Mouse (Mus musculus) left cerebral cortex, adult 8-10 months (tissue): ENCODE data around the gene Ttc25. TPM values are rescaled to one million over a fixed set of nuclear protein-coding genes. Genes with fewer than 3 reads are reported as not detected.
A peak's percentile ranks its signal among the peaks of the same experiment; 100 is the strongest.
"Not testable (repeated sequence)": the region's sequence is repeated elsewhere in the genome, so short reads cannot be mapped to it uniquely, and the experiment has no call there.

Source experiments
- DNase-seq, 2 experiments: peaks; one replicate each; pipeline ENCODE4 v3.0.0; 2022; ENCODE audit warnings: low spot score in 2 of 2
- total RNA-seq, 4 experiments: library from RNA; stranded (reverse); gene quantifications; 2 replicates each; pipeline ENCODE4 v1.2.4; 2022

Gene Ttc25
- total RNA-seq, 4 experiments from 2014 or later: 0.98 to 2.2 (median 1.8) TPM

GRCm38 (mm10) chr11:100603813-100604212, 58.4 kb downstream of the Ttc25 start:
- DNase-seq: no peak

GRCm38 (mm10) chr11:100604321-100605005, 59.1 kb downstream of the Ttc25 start:
- DNase-seq: no peak

DNA sequence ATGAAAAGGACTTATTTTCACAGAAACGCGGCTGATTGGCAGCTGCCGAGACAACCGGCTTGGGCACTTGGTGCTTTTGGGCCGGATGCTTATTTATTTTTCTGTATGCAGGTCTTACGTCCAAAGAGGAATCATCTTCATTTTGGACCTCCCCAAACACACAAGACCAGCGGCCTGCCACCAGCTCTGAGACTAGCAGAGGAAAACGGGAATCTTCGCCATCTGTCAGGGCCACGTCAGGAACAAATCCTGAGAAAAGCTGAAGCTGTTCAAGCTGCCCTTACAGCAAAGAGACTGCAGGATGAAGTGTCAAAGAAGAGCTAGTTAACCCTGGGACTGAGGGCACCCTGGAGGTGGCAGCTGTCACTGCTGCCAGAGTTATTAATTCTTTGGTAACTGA, 60.0 kb downstream of the Ttc25 start:
- no peak for DNase-seq

GRCm38 (mm10) chr11:100607121-100607520, 61.7 kb downstream of the Ttc25 start:
- DNase-seq: no peak

DNA sequence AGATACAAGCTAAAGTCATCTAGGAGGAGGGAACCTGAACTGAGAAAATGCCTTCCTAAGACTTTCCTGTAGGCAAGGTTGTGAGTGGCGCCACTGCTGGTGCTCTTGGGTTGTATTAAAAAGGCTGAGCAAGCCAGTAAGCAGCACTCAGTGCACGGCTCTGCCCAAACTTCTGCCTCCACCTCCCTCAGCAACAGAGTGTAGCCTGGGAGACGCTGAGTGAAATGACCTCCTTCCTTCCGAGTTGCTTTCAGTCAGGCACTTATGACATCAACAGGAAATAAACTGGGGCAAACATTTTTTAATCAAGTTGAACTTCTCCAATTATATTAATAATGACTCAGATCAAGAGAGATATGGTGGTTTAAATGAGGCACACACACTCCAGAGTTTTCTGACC, 63.4 kb downstream of the Ttc25 start:
- no peak for DNase-seq

DNA sequence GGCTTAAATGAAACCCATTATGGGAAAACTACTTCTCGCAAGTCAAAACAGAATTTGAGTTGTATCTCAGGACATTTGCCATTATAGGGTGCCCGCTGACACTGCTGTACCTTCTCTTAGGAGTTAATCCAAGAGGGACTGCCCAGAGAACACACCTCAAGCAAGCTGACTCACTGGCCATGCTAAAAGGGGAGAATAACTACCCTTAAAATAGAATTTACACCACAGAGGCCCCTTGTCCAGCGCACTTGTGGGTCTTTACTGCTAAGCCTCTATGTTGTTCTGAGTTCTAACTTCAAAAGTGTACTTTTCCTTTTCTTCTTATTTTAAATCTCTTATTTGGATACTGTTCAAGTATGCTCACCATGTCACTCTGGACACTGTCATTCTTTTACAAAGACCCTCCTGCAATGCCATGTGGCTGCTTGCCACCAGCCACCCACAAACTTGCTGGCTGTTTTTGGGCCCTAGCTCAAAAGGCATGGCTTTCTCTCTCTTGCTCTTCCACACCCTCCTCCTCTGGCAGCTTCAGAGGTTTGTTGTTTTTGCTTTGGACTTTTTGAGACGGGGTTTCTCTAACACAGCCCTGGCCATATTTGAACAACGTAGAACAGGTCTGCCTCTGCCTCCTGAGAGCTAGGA, 64.1 kb downstream of the Ttc25 start:
- no peak for DNase-seq

DNA sequence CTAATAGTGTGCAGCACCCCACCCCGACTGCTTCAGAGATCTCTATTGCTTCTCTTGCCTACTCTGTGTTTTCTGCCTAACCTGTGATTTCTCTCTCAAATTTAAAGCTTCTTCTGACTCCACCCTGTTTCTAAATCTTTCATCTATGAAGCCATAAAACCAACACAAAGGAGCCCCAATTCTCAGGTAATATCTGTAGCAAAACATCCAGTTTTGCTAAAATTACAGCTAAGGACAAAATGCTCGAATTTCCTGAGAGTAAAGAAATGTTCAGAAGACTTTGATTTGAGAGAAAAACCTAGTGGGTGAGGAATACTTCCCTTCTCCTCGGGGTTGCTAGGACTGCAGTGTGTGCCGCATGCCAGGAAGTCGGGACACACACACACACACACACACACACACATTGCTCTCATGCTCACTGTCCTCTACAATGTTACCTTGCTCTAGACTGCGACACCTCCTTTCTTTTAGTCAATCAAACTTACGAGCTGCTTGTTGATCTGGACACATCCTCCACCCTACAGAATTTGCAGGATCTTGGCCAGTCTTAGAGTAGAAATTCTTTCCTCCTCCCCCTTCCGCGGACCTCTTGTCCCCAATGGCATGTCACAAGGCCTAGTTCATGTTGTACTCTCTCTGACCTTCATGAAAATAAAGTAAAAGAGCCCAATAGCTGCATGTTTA, 64.7 kb downstream of the Ttc25 start:
- DNase-seq: no peak

DNA sequence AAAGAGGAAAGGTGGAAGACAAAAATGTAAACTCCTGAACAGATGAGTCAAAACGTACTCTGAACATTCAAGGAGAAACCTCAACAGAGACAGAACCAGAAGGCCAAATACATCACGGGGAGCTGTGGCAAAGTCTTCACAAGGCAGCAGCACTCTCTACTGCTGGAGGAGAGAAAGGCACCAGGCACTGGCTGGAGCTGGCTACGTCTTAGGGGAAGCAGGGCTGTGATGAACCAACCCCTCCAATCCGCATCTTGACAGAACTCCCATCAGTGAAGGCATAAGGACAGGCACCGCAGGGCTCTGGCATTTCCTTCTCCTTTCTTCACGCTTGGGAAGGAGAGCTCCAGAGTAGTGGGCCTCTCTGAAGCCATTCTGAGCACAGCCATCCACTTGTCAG, 66.2 kb downstream of the Ttc25 start:
- no peak for DNase-seq

- no peak for DNase-seq
These were observed 67.8 kb downstream of the Ttc25 start for GRCm38 (mm10) chr11:100613241-100613640.

GRCm38 (mm10) chr11:100616332-100616731, 70.9 kb downstream of the Ttc25 start:
- DNase-seq: no peak

DNA sequence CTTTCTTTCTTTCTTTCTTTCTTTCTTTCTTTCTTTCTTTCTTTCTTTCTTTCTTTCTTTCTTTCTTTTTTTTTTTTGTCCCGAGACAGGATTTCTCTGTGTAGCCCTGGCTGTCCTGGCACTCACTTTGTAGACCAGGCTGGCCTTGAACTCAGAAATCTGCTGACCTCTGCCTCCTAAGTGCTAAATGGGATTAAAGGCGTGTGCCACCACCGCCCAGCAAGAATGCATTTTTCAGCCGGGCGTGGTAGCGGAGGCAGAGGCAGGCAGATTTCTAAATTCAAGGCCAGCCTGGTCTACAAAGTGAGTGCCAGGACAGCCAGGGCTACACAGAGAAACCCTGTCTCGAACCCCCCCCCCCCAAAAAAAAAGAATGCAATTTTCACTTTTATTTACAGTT, 71.4 kb downstream of the Ttc25 start:
- DNase-seq: not testable (repeated sequence)

DNA sequence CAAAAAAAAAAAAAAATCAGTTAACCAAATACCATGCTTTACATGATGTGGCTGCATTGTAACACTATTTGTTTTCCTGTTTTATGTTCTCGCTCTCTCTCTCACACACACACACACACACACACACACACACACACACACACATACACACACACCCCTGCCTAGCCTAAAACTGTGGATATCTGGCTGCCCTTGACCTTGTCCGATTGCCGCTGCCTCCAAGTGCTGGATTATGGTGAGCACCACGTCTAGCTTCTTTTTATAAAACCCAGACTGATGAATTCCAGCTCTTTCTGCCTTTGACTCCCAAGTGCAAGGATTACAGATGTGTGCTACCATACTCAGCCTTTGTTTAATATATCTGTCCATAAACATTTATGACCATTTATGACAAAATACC, 72.1 kb downstream of the Ttc25 start:
- DNase-seq: no peak

DNA sequence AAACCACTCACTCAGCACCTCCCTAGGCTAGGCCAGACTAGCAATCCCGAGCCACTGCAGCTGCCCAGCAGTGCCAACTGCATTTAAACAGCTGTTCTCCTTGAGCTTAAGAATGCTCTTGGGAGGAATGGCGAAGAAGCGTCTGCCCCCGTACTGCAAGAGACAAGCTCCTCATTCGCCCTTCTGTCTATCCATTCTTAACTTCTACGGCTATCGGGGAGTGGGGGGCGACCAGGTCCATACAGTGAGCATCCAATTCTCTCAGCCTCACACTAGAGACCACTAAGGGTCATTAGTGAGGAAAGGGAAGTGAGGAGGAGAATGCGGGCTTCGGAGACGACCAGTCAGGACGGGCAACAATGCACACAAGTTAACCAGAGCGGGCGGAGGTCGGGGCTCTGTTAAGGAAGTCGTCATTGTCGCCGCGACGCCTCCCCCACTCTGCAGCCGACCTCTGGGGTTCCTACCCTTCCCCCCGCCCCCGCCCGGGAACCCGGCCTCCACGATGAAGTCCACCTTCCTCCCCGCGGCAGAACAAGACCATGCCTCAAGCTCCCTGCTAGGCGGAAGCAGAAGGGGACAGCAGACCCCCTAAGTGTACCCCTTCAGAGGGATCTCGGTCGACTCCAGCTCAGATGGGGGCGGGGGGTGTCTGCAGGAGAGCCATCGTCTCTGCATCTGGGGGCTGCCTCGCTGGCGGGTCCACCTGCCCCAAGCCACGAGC, 73.5 kb downstream of the Ttc25 start, which contains the start of gene Nkiras2:
Gene Nkiras2 (plus strand): TSS at position 484 of the 724 bp plus-strand sequence.
- DNase-seq: peak in 1 of 2 experiments; percentile 39

- DNase-seq: peak; percentile 94 to 95
These were observed 74.1 kb downstream of the Ttc25 start for GRCm38 (mm10) chr11:100619485-100619975.

- no peak for DNase-seq
These were observed 74.6 kb downstream of the Ttc25 start, which contains the start of gene Dnajc7 for GRCm38 (mm10) chr11:100619982-100620381. Dnajc7 (minus strand) TSS chr11:100620168.

Other genes starting within 250 kb of the Ttc25 start
- 100 to 1,000 TPM; 753 to 824 (median 763) TPM for gene Eif1, start 225.7 kb upstream of the Ttc25 start, total RNA-seq
- gene Gast, start 211.2 kb upstream of the Ttc25 start, total RNA-seq: not detected
- 100 to 1,000 TPM; 132 to 184 (median 175) TPM for gene Hap1, start 189.5 kb upstream of the Ttc25 start, total RNA-seq
- 10 to 100 TPM; 54.1 to 58.4 (median 55.9) TPM for gene Jup, start 147.8 kb upstream of the Ttc25 start, total RNA-seq
- gene P3h4, start 130.8 kb upstream of the Ttc25 start, total RNA-seq: 10 to 100 TPM; 10.4 to 12.8 (median 12.3) TPM
- 1 to 10 TPM; 5.2 to 8.3 (median 6.2) TPM for gene Fkbp10, start 129.9 kb upstream of the Ttc25 start, total RNA-seq
- gene Nt5c3b, start 103.8 kb upstream of the Ttc25 start, total RNA-seq: 10 to 100 TPM; 46.9 to 52.6 (median 50.0) TPM
- gene Klhl10, start 103.7 kb upstream of the Ttc25 start, total RNA-seq: 1 to 10 TPM in 2 of 4 experiments, under 1 TPM in 2; 0.84 to 1.4 (median 1.0) TPM
- gene Klhl11, start 72.9 kb upstream of the Ttc25 start, total RNA-seq: 10 to 100 TPM; 94.8 to 99.9 (median 97.3) TPM
- gene Acly, start 17.6 kb upstream of the Ttc25 start, total RNA-seq: 100 to 1,000 TPM; 150 to 164 (median 156) TPM
- gene Cnp, start 29.3 kb downstream of the Ttc25 start, total RNA-seq: 100 to 1,000 TPM; 220 to 251 (median 229) TPM
- 10 to 100 TPM; 12.1 to 15.5 (median 13.2) TPM for gene Nkiras2, start 73.6 kb downstream of the Ttc25 start, total RNA-seq
- 100 to 1,000 TPM; 241 to 278 (median 260) TPM for gene Dnajc7, start 74.6 kb downstream of the Ttc25 start, total RNA-seq
- 1 to 10 TPM in 1 of 4 experiments, under 1 TPM in 3; 0.11 to 1.1 (median 0.40) TPM for gene Zfp385c, start 146.8 kb downstream of the Ttc25 start, total RNA-seq
- 1 to 10 TPM; 1.6 to 2.1 (median 1.8) TPM for gene Dhx58, start 158.7 kb downstream of the Ttc25 start, total RNA-seq
- gene Kat2a, start 166.9 kb downstream of the Ttc25 start, total RNA-seq: 10 to 100 TPM; 56.6 to 62.8 (median 59.2) TPM
- gene Hspb9, start 168.2 kb downstream of the Ttc25 start, total RNA-seq: not detected
- 100 to 1,000 TPM; 148 to 157 (median 154) TPM for gene Rab5c, start 192.6 kb downstream of the Ttc25 start, total RNA-seq
- 10 to 100 TPM; 18.4 to 20.2 (median 18.7) TPM for gene Kcnh4, start 214.3 kb downstream of the Ttc25 start, total RNA-seq
- gene Hcrt, start 217.3 kb downstream of the Ttc25 start, total RNA-seq: not detected
- 1 to 10 TPM; 6.6 to 9.2 (median 8.0) TPM for gene Ghdc, start 225.3 kb downstream of the Ttc25 start, total RNA-seq